Mouse (Mus musculus) ES-E14 (cell line): ENCODE results near the gene Tuba3b. TPM values are rescaled to one million over a fixed set of nuclear protein-coding genes. Genes with fewer than 3 reads are reported as not detected.

ENCODE experiments used
- DNase-seq: peaks from one replicate; pipeline ENCODE4 v3.0.0-alpha.2; 2013; ENCODE audit warnings: low read depth, low spot score
- H3K27ac ChIP-seq: 2 replicates; pipeline ENCODE4 v1.5.1; 2012; ENCODE audit warnings: low read depth, mild to moderate bottlenecking, low read length, moderate library complexity, mixed read lengths; ENCODE audit not compliant: poor library complexity, insufficient read depth, severe bottlenecking
- H3K36me3 ChIP-seq: 2 replicates; pipeline ENCODE4 v1.6.1; 2012; ENCODE audit warnings: mild to moderate bottlenecking, low read length, moderate library complexity, mixed read lengths; ENCODE audit not compliant: control insufficient read depth, poor library complexity, insufficient read depth, severe bottlenecking
- H3K4me1 ChIP-seq, 2 experiments: fragments of 150-350 bp in 1 of 2; sonication (generic) in 1 of 2; 2 replicates each; pipeline ENCODE4 v1.6.1; 2012; ENCODE audit warnings: low read length in 2 of 2, mild to moderate bottlenecking in 1 of 2, mixed read lengths in 1 of 2; ENCODE audit not compliant: control insufficient read depth in 2 of 2, insufficient read depth in 2 of 2, poor library complexity in 1 of 2
- H3K4me3 ChIP-seq, 2 experiments: fragments of 150-350 bp in 1 of 2; sonication (generic) in 1 of 2; 2 replicates each; pipeline ENCODE4 v1.5.1; 2012; ENCODE audit warnings: low read length in 2 of 2, low read depth in 1 of 2, mild to moderate bottlenecking in 1 of 2, mixed read lengths in 1 of 2; ENCODE audit not compliant: insufficient read depth in 1 of 2, poor library complexity in 1 of 2, severe bottlenecking in 1 of 2
- H3K9ac ChIP-seq: 2 replicates; pipeline ENCODE4 v1.6.1; 2012; ENCODE audit warnings: low read depth, mild to moderate bottlenecking, low read length, mixed read lengths; ENCODE audit not compliant: poor library complexity, insufficient read depth, severe bottlenecking
- H3K9me3 ChIP-seq: fragments of 150-350 bp; sonication (generic); 2 replicates; pipeline ENCODE4 v1.6.1; 2012; ENCODE audit warnings: low read depth, mild to moderate bottlenecking, low read length; ENCODE audit not compliant: control insufficient read depth, insufficient read depth
- CHD2 ChIP-seq: IDR thresholded peaks from 2 replicates; pipeline ENCODE4 v1.6.1; 2014; ENCODE audit warnings: mild to moderate bottlenecking, low read depth, low read length, inconsistent platforms
- HCFC1 ChIP-seq: IDR thresholded peaks from 2 replicates; pipeline ENCODE4 v1.6.1; 2012; ENCODE audit warnings: low read length, inconsistent platforms, borderline replicate concordance; ENCODE audit not compliant: insufficient read depth
- MAFK ChIP-seq: IDR thresholded peaks from 2 replicates; pipeline ENCODE4 v1.6.1; 2014; ENCODE audit warnings: mild to moderate bottlenecking, low read depth, low read length, inconsistent platforms; ENCODE audit not compliant: insufficient read depth
- ZC3H11A ChIP-seq: IDR thresholded peaks from 2 replicates; pipeline ENCODE4 v1.6.1; 2012; ENCODE audit warnings: low read depth, mild to moderate bottlenecking, inconsistent platforms, low read length, borderline replicate concordance
- ZNF384 ChIP-seq: IDR thresholded peaks from 2 replicates; pipeline ENCODE4 v1.6.1; 2012; ENCODE audit warnings: low read depth, low read length, inconsistent platforms
- in situ Hi-C, 2 experiments: fragments of 600-800 bp; cut with MboI; formaldehyde crosslinking; loops; one replicate each; pipeline ENCODE4 v1.15.1; 2025; ENCODE audit warnings: low sequenced_read_pairs in 2 of 2, inconsistent platforms in 1 of 2; ENCODE audit not compliant: unreplicated experiment in 2 of 2
- total RNA-seq: library from RNA; depleted of rRNA; stranded (reverse); fragments of 300-350 nt; gene quantifications from 2 replicates; pipeline ENCODE4 v1.2.3, GENCODE M21; 2012

Gene Tuba3b
- total RNA-seq, 1 experiment: 5.7 TPM

GRCm38 (mm10) chr6:145608693-145609092 is 6.9 kb upstream of the Tuba3b start:
- Histone ChIP-seq H3K9me3 (no peaks in the 10 kb centered on the region), H3K4me3 (no peak overlapping the region), H3K4me1 (no peaks in the 10 kb centered on the region), H3K27ac (no peak overlapping the region), H3K9ac (no peak overlapping the region), H3K36me3 (no peaks in the 10 kb centered on the region)
- TF ChIP-seq ZC3H11A: no peak
- in situ Hi-C loops: no loop called here
- DNase-seq: no peak

- TF ChIP-seq ZNF384 (no peak), CHD2 (no peak), MAFK (no peak), HCFC1 (no peak), ZC3H11A (no peak)
- no peaks in the 10 kb centered on the region for H3K4me1 ChIP-seq
- H3K36me3 ChIP-seq: no peaks in the 10 kb centered on the region
- in situ Hi-C loops: no loop called here
- H3K9ac ChIP-seq: no peak overlapping the region
- DNase-seq: no peak
- H3K27ac ChIP-seq: no peak overlapping the region
- H3K4me3 ChIP-seq: no peak overlapping the region
- H3K9me3 ChIP-seq: no peaks in the 10 kb centered on the region
Observed at GRCm38 (mm10) chr6:145610901-145611300, 4.7 kb upstream of the Tuba3b start.

DNA sequence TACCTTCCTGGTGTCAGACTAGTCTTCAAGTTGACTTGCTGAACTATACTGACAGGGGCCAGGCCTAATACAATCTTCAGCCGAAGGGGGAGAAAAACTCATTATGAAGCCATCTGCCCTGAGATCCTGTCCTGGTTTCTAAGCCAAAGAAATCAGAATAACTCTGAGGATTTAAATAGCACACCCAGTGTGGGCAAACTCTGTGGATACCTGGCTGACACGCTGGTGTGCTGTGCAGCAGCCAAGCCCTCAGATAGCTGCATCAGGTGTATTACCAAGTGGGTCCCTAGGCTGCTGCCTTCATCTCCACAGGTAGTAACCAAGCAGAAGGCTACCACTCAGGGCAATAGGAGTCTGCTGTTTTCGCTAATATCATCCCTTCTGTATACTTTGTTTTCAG is 2.9 kb upstream of the Tuba3b start:
- no peak for TF ChIP-seq HCFC1
- no peak for TF ChIP-seq CHD2
- TF ChIP-seq ZC3H11A: no peak
- TF ChIP-seq ZNF384: no peak
- TF ChIP-seq MAFK: no peak
- no peak overlapping the region for H3K9ac ChIP-seq
- no peak overlapping the region for H3K27ac ChIP-seq
- DNase-seq: no peak
- in situ Hi-C loops: no loop called here
- H3K4me3 ChIP-seq: no peak overlapping the region
- H3K9me3 ChIP-seq: no peaks in the 10 kb centered on the region
- H3K4me1 ChIP-seq: no peaks in the 10 kb centered on the region
- H3K36me3 ChIP-seq: no peaks in the 10 kb centered on the region

DNA sequence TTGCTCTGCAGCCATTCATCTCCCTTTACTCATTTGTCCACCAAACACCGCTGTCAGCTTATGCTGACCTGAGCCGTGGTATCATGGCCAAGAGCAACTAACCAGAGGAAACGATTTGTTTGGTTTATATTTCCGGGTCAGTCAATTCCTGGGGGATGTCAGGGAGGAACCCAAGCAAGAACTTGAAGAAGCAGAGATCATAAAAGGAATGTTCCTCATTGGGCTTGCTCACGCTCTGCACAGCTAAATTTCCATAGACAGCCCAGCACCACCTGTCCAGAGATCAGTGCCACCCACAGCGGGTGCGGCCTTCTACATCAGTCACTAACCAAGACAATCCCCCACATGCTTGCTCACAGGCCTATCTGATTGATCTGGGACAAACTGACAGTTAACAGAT is 1.3 kb upstream of the Tuba3b start, which contains the start of gene Lmntd1:
Lmntd1 (minus strand) TSS at position 101 of the 400 bp plus-strand sequence.
- H3K36me3 ChIP-seq: no peaks in the 10 kb centered on the region
- H3K9me3 ChIP-seq: no peaks in the 10 kb centered on the region
- TF ChIP-seq ZNF384 (no peak), HCFC1 (no peak), MAFK (no peak), ZC3H11A (no peak), CHD2 (no peak)
- no peaks in the 10 kb centered on the region for H3K4me1 ChIP-seq
- no peak within 1 kb of the TSS for H3K9ac ChIP-seq
- in situ Hi-C loops: no loop called here
- DNase-seq: no peak
- H3K27ac ChIP-seq: no peak within 1 kb of the TSS
- no peak within 1 kb of the TSS for H3K4me3 ChIP-seq

DNA sequence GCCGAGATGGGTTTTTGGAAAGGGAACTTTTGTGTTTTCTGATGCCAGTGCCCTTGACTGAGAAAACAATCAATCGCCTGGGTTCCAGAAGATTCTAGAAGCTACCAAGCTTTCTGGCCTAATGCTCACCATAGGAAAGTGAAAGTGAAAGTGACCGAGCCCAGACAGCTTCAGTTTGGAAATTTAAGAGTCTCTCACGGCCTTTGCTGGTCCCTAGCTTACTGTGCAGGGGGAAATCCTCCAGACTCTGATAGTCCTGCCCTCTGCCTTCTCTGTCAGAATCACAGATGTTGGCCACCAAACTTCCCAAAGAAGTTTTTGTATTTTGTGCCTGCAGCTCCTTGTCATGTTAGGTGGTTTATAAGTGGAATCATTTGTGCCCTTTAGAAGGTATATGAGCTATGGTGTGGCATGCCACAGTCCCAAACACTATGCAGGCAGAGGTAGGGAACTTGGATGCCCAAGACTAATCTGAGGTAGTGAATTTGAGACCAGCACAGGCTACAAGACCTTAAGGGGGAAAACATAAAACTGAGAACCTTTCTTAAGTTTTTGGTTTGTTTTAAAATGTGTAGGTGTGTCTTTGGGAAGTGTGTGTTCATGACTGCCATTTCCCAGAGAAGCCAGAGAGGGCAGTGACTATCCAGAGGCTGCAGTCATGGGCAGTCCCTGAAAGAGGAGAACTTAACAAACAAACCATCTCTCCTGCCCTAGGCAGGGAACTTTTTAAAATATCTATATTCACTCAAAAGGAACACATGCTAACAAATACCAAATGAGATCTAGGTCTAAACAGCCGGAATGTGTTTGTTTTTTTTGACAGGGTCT is 1.1 kb downstream of the Tuba3b start:
- Histone ChIP-seq H3K4me3 (no peak overlapping the region), H3K36me3 (no peaks in the 10 kb centered on the region), H3K4me1 (no peaks in the 10 kb centered on the region), H3K9me3 (no peaks in the 10 kb centered on the region), H3K9ac (no peak overlapping the region), H3K27ac (no peak overlapping the region)
- in situ Hi-C loops: no loop called here
- TF ChIP-seq MAFK (no peak), ZNF384 (no peak)
- DNase-seq: no peak
